Mouse (Mus musculus) forebrain, embryonic 12.5 days (tissue): Measurements from ENCODE around the gene Hdlbp. TPM values are rescaled to one million over a fixed set of nuclear protein-coding genes. Genes with fewer than 3 reads are reported as not detected.
"Not testable (repeated sequence)": the region's sequence is repeated elsewhere in the genome, so short reads cannot be mapped to it uniquely, and the experiment has no call there.

Experiments used
- ATAC-seq: fragments of 200-750 bp; cut with Nextera tagmentation; 2 replicates; pipeline ENCODE4 v1.8.0; 2017; ENCODE audit warnings: moderate TSS enrichment; ENCODE audit not compliant: low FRiP score
- H3K27ac ChIP-seq: fragments of 300-500 bp; sonication (generic); 2 replicates; pipeline ENCODE4 v1.5.1; 2016; ENCODE audit warnings: mild to moderate bottlenecking
- H3K27me3 ChIP-seq: fragments of 300-500 bp; sonication (generic); 2 replicates; pipeline ENCODE4 v1.6.1; 2016; ENCODE audit warnings: mild to moderate bottlenecking
- H3K36me3 ChIP-seq: fragments of 300-500 bp; sonication (generic); replicated peaks from 2 replicates; pipeline ENCODE4 v1.6.1; 2016; ENCODE audit warnings: mild to moderate bottlenecking
- H3K4me1 ChIP-seq: fragments of 300-500 bp; sonication (generic); 2 replicates; pipeline ENCODE4 v1.6.1; 2016
- H3K4me2 ChIP-seq: fragments of 300-500 bp; sonication (generic); 2 replicates; pipeline ENCODE4 v1.6.1; 2016; ENCODE audit warnings: mild to moderate bottlenecking, moderate library complexity
- H3K4me3 ChIP-seq: fragments of 300-500 bp; sonication (generic); replicated peaks from 2 replicates; pipeline ENCODE4 v1.5.1; 2016; ENCODE audit warnings: mild to moderate bottlenecking
- H3K9ac ChIP-seq: fragments of 300-500 bp; sonication (generic); 2 replicates; pipeline ENCODE4 v1.6.1; 2016; ENCODE audit warnings: mild to moderate bottlenecking
- H3K9me3 ChIP-seq: fragments of 300-500 bp; sonication (generic); 2 replicates; pipeline ENCODE4 v1.6.1; 2016
- WGBS: fragments of 180-500 bp; shearing (Covaris S2); methylation state at CpG from one replicate; pipeline ENCODE4 v1.1.7; 2016; 5-methylcytosine and 5-hydroxymethylcytosine counted together
- polyA plus RNA-seq: library from polyadenylated mRNA; unstranded; fragments of >200 nt; fragmentation: Nextera tagmentation; extraction: Ambion mirVana; gene quantifications from 2 replicates; pipeline ENCODE4 v1.2.1, GENCODE M21; 2016

Gene Hdlbp
- polyA plus RNA-seq: 97.6 and 106 TPM in 2 replicates

DNA sequence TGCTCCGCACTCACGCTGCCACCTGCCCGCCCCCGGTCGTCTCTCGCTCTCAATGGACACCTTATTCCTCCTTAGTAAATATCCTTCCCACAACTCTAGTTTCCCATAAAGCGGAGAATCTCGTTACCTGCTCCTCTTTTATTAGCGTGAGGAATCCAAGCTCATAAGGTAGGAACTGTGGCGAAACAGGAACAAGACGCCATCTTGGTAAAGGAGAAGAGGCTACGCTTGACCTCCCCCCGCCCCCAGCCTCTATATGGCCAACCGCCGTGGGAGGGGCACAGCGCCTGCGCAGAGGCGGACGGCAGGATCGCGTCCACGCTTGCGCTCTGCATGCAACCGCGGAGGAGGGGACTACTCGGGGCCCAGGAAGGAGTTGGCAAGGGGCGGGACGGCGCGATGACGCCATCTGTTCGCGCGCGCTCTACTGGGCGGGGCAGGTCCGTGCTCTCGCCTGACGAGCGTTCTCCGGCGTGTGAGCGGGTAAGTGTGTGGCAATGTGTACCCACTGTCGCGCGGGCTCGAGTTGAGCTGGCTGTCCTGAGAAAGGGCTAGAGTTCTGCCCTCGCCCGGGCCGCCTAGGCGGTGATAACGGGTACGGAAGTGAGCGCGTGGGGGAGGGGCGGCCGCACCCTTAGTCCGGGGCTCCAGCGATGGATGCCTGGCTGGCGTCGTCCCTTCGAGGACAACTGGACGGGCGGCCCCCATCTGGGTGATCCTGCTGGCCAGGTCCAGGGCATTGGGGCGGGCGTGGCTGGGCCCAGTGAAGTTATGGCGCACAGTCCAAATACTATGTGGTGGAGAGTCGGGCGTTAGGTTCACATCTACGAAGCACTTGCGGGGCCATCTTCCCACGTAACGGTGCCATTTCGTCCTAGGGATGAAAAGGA, at the start of gene Hdlbp:
Gene Hdlbp, minus strand, starts transcription at position 230 of the 890 bp plus-strand sequence.
- H3K4me2 ChIP-seq: peak within 1 kb of the TSS; percentile 76
- under 1% methylated on average over 74 of the region's 74 CpGs for WGBS
- peaks cover 21% of the 10 kb centered on the region for H3K4me1 ChIP-seq
- peak within 1 kb of the TSS; percentile 93 for H3K27ac ChIP-seq
- H3K36me3 ChIP-seq: no peaks in the 10 kb centered on the region; the same call in 1 of the 2 replicates
- H3K9me3 ChIP-seq: no peaks in the 10 kb centered on the region
- H3K4me3 ChIP-seq: peak within 1 kb of the TSS; percentile 87
- no peaks in the 10 kb centered on the region for H3K27me3 ChIP-seq
- H3K9ac ChIP-seq: peak within 1 kb of the TSS; percentile 84
- ATAC-seq: peak; percentile 96

DNA sequence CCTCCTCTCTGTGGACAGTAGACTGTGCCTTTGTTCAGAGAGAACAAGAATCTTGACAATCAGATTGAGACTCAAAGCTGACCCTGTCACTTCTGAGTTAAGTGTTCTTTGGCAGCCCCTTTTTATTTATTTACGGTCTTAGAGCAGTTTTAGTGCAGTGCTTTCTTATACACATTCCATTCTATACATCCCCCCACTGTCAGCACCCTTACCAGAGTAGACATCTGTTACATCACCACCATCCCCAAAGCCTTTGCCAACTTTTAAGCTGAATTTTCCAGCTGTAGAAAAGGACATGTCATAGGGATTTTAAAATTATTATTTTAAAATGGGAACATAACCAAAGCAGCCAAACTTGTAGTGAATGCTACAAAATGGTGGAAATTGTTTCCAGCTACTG, 43.7 kb upstream of the Hdlbp start:
- Histone ChIP-seq H3K9ac (no peak overlapping the region), H3K4me2 (no peak overlapping the region), H3K36me3 (no peaks in the 10 kb centered on the region), H3K9me3 (no peaks in the 10 kb centered on the region), H3K4me3 (no peak overlapping the region), H3K27ac (no peak overlapping the region), H3K4me1 (no peaks in the 10 kb centered on the region), H3K27me3 (no peaks in the 10 kb centered on the region)
- ATAC-seq: no peak
- WGBS: 97% methylated on average over 1 of the region's 1 CpGs

DNA sequence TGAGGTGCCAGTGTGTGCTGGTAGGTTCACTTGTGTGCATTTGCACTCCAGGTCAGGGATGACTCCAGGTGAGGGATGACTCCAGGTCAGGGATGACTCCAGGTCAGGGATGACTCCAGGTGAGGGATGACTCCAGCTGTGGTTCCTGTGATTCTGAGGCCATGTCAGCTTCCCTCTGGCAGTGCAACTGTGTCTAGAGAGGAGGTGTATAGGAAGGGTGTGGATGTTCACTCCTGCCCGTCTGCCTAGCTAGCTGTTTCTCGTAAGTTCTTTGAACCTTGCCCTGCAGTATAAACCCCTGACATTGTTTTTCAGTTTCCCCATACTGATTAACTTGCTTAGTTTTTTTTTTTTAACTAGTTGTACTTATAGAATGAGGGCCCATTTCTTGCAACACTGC, 42.9 kb upstream of the Hdlbp start:
- no peak overlapping the region for H3K27ac ChIP-seq
- no peaks in the 10 kb centered on the region for H3K27me3 ChIP-seq
- H3K36me3 ChIP-seq: no peaks in the 10 kb centered on the region
- H3K4me2 ChIP-seq: no peak overlapping the region
- H3K9me3 ChIP-seq: no peaks in the 10 kb centered on the region
- no peak overlapping the region for H3K9ac ChIP-seq
- no peaks in the 10 kb centered on the region for H3K4me1 ChIP-seq
- H3K4me3 ChIP-seq: no peak overlapping the region
- no peak for ATAC-seq
- WGBS: 93% methylated on average over 2 of the region's 2 CpGs

DNA sequence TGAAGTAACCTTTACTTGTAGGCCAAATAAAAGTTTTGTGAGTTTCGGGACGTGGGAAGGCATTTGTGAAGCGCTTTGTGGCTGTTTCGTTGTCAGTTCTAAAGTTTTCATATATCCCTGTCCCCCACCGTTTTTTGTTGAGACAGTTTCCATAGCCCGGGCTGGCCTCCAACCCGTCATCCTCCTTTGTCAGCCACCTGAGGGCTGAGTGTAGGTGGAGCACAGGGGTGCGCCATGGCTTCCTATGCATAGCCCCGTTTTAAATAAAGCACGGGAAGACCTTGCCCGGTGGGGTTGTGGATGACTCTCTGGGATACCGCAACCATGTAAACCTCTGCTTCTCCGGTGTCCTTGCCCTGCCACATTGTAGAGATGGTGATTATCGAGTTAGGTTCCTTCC, 34.6 kb upstream of the Hdlbp start:
- Histone ChIP-seq H3K9ac (no peak overlapping the region), H3K9me3 (no peaks in the 10 kb centered on the region), H3K27ac (no peak overlapping the region), H3K4me3 (no peak overlapping the region), H3K36me3 (peaks cover 4% of the 10 kb centered on the region), H3K4me2 (no peak overlapping the region), H3K4me1 (peaks cover 17% of the 10 kb centered on the region), H3K27me3 (no peaks in the 10 kb centered on the region)
- ATAC-seq: no peak
- WGBS: 82% methylated on average over 14 of the region's 14 CpGs

DNA sequence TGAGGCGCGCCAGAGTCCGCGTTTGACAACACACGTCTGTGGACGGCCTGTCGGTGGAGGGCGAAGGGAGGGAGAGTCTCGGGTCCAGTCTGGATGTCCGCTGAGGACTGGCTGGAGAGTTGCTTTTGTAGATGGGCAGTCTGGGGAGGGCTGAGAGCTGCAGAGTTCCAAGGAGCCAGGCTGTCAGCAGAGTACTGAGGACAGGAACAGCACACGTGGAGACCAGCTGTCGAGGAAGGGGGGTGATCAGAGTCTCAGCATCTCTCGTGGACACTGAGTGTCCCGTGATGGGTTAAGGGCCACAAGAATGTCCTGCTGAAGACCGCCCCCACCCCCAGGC, 33.7 kb upstream of the Hdlbp start:
- H3K36me3 ChIP-seq: peaks cover 8% of the 10 kb centered on the region
- H3K9me3 ChIP-seq: no peaks in the 10 kb centered on the region
- no peaks in the 10 kb centered on the region for H3K27me3 ChIP-seq
- 0 out of 2 replicates have a peak overlapping the region, but pooled peaks have one; percentile 56 for H3K27ac ChIP-seq
- ATAC-seq: peak; percentile 66
- H3K4me2 ChIP-seq: peak overlapping the region; percentile 91
- WGBS: 1% methylated on average over 15 of the region's 15 CpGs
- peaks cover 17% of the 10 kb centered on the region for H3K4me1 ChIP-seq
- peak overlapping the region; percentile 77 for H3K9ac ChIP-seq
- peak overlapping the region; percentile 75 for H3K4me3 ChIP-seq

DNA sequence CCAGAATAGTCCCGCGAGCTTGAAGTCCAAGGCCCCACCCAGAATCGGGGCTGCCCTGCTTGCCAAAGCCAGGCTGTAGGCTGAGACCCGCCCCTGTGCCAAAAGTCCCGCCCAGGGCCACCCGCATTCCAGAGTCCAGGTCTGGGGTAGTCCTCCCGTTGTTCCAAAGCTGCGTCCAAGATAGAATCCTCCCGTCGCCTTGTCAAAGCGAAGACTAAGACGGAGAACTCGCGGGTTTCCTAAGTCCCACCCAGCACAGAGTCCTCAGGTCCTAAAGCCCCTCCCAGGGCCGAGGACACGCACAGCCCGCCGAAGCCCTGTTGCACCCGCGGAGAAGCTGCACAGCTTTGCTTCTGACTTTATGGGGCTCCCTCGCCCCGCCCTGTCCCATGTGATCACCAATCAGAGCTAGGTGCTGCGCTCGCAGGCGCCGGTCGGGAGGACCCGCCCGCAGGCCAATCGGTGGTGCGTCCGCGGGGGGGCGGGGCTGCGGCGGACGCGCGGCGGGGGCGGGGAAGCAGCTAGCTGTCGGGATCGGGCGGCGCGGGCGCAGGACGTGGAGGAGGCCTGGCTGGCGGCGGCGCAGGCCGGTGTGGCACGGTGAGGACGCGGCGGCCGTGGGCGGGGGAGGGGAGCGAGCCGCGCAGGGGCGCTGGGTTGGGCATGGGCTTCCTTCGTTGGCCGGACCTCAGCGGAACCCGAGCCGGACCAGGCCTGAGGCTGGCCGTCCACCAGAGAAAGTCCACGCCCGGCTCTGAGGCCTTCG, 33.2 kb upstream of the Hdlbp start, which contains the start of gene Farp2:
Gene Farp2, plus strand, starts transcription at position 495 of the 766 bp plus-strand sequence.
- Histone ChIP-seq H3K27me3 (no peaks in the 10 kb centered on the region), H3K4me2 (peak within 1 kb of the TSS; percentile 91), H3K36me3 (peaks cover 8% of the 10 kb centered on the region), H3K27ac (peak within 1 kb of the TSS; percentile 56; the same call in 1 of the 2 replicates), H3K4me1 (peaks cover 17% of the 10 kb centered on the region), H3K9me3 (no peaks in the 10 kb centered on the region), H3K9ac (peak within 1 kb of the TSS; percentile 77), H3K4me3 (peak within 1 kb of the TSS; percentile 75)
- WGBS: under 1% methylated on average over 65 of the region's 71 CpGs
- ATAC-seq: peak; percentile 98

DNA sequence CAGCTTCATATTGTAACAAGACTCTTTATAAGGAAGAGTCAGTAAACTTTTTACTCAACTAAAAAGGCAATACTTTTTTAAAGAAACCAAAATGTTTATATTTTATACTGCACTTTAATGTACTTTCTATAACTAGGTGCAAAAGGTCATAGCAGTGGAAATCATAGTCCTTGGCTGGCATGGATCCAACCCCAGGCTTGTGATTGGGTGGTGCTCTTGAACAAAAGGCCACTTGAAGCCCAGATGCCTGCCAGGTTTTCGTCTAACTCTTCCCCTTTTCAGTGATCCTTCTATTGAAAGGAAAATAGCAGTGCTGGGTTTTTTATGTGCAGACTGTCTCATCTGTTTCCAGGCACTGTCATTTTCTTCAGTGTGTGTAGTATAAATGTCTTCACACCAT, 30.0 kb upstream of the Hdlbp start:
- Histone ChIP-seq H3K4me1 (peaks cover 17% of the 10 kb centered on the region), H3K36me3 (peaks cover 24% of the 10 kb centered on the region)
- H3K27ac ChIP-seq, H3K4me3 ChIP-seq, H3K4me2 ChIP-seq, H3K9ac ChIP-seq, H3K27me3 ChIP-seq, ATAC-seq, H3K9me3 ChIP-seq: not testable (repeated sequence)
- WGBS: 43% methylated on average over 1 of the region's 1 CpGs

DNA sequence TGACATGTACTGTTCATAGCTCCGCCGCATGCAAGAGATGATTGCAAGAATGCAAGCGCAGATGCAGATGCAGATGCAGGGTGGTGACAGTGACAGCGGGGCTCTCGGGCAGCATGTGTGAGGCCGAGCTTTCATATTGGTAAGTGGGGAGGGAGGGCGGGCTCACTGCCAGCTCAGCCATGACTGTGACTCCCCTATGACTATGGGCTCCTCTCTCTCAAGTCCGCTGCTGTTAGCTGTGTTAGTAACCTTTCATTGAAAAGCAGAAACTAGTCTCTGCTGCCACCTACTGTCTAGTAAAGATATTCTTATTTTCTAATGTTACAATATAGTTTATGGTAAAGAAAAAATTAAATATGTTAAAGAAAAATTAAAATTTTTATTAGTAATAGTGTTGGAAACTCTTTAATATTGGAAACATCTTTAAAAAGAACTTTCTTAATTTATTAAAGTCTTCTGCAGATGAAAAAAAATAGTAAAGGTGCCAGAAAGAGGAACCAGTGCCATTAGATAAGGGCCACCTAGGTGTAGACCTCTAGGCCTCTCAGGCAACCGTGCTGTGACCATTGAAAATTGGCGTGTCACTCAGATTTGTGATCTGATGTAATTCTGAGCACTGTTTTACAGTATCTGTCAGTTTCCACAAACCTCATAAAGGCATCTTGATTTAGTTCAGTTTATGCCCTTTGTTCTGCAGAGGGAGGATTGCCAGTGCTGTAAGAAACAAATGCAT, 28.5 kb upstream of the Hdlbp start:
- 60% methylated on average over 10 of the region's 10 CpGs for WGBS
- H3K36me3 ChIP-seq: peaks cover 35% of the 10 kb centered on the region

DNA sequence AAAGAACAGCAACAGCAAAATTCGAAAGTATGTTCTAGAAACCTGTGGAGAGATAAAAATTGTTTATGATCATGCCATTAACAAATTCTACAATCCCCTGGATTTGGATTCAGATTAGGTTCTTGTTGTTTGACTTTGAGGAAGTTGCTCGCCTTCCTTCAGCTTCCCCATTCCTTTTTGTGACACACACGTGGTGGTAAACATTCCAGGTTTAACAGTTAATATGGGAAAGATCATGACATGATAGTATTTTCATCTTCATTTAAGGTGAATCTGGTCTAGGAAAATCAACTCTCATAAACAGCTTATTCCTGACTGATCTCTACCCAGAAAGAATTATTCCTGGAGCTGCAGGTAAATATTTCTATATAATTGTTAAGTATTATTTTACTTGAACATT, 16.7 kb upstream of the Hdlbp start:
- Histone ChIP-seq H3K36me3 (peaks cover 52% of the 10 kb centered on the region), H3K9me3 (no peaks in the 10 kb centered on the region), H3K4me2 (no peak overlapping the region), H3K4me3 (no peak overlapping the region), H3K4me1 (no peaks in the 10 kb centered on the region), H3K9ac (no peak overlapping the region), H3K27me3 (no peaks in the 10 kb centered on the region), H3K27ac (no peak overlapping the region)
- WGBS: 87% methylated on average over 3 of the region's 3 CpGs
- ATAC-seq: no peak

More for the DNA sequence above, 28.5 kb upstream of the Hdlbp start:
- peaks cover 8% of the 10 kb centered on the region for H3K4me1 ChIP-seq
- no peak overlapping the region for H3K27ac ChIP-seq
- H3K4me2 ChIP-seq: no peak overlapping the region
- H3K27me3 ChIP-seq: no peaks in the 10 kb centered on the region
- no peak overlapping the region for H3K9ac ChIP-seq
- no peaks in the 10 kb centered on the region for H3K9me3 ChIP-seq
- no peak overlapping the region for H3K4me3 ChIP-seq
- ATAC-seq: 0 out of 2 replicates have a peak, but pooled peaks have one; percentile 37

DNA sequence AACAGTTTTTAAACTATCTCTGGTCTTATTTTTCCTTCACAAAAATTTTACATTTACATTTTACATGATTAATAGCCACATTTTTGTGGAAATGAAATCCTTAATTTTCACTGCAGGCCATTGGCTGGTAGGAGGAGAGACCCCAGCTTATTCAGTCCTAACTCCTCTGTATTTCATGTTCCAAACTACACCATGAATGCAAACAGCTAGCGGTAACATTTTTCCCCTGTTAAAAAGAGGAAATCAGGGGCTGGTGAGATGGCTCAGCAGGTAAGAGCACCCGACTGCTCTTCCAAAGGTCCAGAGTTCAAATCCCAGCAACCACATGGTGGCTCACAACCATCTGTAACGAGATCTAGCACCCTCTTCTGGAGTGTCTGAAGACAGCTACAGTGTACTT, 7.7 kb upstream of the Hdlbp start:
- not testable (repeated sequence) for H3K4me3 ChIP-seq, ATAC-seq, H3K27me3 ChIP-seq, H3K4me2 ChIP-seq, H3K36me3 ChIP-seq, H3K9ac ChIP-seq, H3K4me1 ChIP-seq, H3K27ac ChIP-seq, H3K9me3 ChIP-seq
- 87% methylated on average over 3 of the region's 3 CpGs for WGBS

DNA sequence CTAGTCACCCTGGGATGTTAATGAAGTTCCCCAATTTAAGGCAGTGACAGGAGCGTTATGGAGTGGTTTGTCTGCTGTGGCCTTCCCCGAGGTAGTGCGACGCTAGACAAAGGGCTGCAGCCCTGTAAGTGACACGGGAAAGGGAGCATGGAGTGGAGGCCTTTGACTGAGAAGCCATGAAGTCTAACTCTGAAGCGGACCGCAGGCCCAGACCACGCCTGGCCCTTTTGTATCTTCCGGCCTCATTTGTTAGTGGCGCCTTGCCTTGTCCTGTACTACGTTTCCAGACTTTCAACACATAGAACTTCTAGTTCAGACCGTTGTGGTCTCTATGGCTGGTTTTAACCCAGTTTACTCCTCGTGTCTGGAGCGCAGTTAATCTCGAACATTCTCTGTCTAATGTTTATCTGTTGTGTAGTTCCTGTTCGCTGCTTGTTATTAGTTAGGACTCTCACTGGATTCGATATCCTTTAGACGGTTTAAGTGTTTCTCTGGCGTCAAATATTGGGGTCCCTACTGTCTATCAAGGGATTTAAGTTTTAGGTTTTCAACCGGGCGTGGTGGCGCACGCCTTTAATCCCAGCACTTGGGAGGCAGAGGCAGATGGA, 965 bp upstream of the Hdlbp start:
- no peak for ATAC-seq
- Histone ChIP-seq H3K4me1 (peaks cover 21% of the 10 kb centered on the region), H3K36me3 (no peaks in the 10 kb centered on the region; the same call in 1 of the 2 replicates), H3K9ac (peak overlapping the region; percentile 84), H3K4me2 (peak overlapping the region; percentile 76), H3K27ac (peak overlapping the region; percentile 93), H3K9me3 (no peaks in the 10 kb centered on the region), H3K4me3 (peak overlapping the region; percentile 87), H3K27me3 (no peaks in the 10 kb centered on the region)
- 7% methylated on average over 23 of the region's 23 CpGs for WGBS
